Mouse (Mus musculus): ENCODE measurements at regions not wholly inside any gene's neighbourhood (a gene's known extent, or its start where the extent isn't known, plus 50 kb on each side); places are given as distances from the start of the nearest gene placed in this dataset.

DNA sequence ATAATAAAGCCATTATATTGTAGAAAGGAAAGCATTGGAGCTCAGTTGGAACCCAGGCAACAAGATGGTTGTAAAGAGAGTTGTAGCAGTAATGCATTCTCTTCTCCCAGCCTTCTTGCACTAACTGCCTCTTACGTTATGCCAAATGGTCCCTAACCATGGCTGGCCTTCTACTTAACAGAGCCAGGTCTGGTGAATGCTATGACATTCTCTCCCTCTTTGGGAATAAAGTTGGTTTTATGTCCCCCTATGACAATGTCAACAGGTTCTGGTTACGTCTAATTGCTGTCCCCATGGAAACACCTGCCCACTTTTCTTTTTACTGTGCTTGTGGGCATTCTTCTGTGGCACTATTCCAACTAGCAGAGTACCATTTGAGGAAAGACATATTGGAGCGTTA, 126.4 kb upstream of the Npvf start:
- DNase-seq (ENCODE audit: extremely low read depth): no peak
- in situ Hi-C loops (cut with MboI; ENCODE audit: low pct_ligation_motif_present, low pct_unique_long_range_greater_than_20kb, low sequenced_read_pairs) (no loop called here), dilution Hi-C loops (cut with MboI; ENCODE audit: extremely low pct_ligation_motif_present, extremely low pct_unique_long_range_greater_than_20kb, low sequenced_read_pairs) (no loop called here)
- H3K36me3 ChIP-seq (replicated peaks in 1 of 2; ENCODE audit: control insufficient read depth in 1 of 2, insufficient read depth in 1 of 2, low read length in 1 of 2): no peaks in the 10 kb centered on the region
- H3K4me2 ChIP-seq (ENCODE audit: insufficient read depth, low read depth, poor library complexity, severe bottlenecking): no peak overlapping the region
- no peak overlapping the region for H3K9ac ChIP-seq (ENCODE audit: insufficient read depth, low read depth)
- no peak overlapping the region for H3K27ac ChIP-seq (ENCODE audit: insufficient read depth, low read depth)
- H3K27me3 ChIP-seq (replicated peaks): no peaks in the 10 kb centered on the region
- H3K79me2 ChIP-seq (replicated peaks; ENCODE audit: control insufficient read depth, extremely low read depth, insufficient read depth, poor library complexity, severe bottlenecking): no peaks in the 10 kb centered on the region
- no peak overlapping the region for H3K4me3 ChIP-seq (replicated peaks in 1 of 3; ENCODE audit: low read depth in 2 of 3, low read length in 2 of 3, poor library complexity in 1 of 3)
- no peaks in the 10 kb centered on the region for H3K4me1 ChIP-seq (ENCODE audit: control insufficient read depth in 1 of 2, insufficient read depth in 2 of 2)
- no peaks in the 10 kb centered on the region for H3K9me3 ChIP-seq (replicated peaks; ENCODE audit: low read length)
- no peak for TF ChIP-seq JUND (conservative IDR thresholded peaks at IDR 0.05; ENCODE audit: low read depth, low read length)
- TF ChIP-seq MAZ (IDR thresholded peaks at IDR 0.05; ENCODE audit: low read depth, low read length): no peak
- no peak for TF ChIP-seq GABPA (IDR thresholded peaks at IDR 0.05; ENCODE audit: insufficient replicate concordance, low read depth, low read length)
- TF ChIP-seq CTCF (conservative IDR thresholded peaks at IDR 0.05 in 1 of 2, IDR thresholded peaks at IDR 0.05 in 1 of 2; ENCODE audit: low read depth in 2 of 2, low read length in 2 of 2): no peak
- no peak for TF ChIP-seq BHLHE40 (IDR thresholded peaks at IDR 0.05; ENCODE audit: low read depth, low read length)
- TF ChIP-seq E2F4 (IDR thresholded peaks at IDR 0.05; ENCODE audit: insufficient replicate concordance, low read depth, low read length): no peak
- TF ChIP-seq USF1 (IDR thresholded peaks at IDR 0.05; ENCODE audit: low read depth, low read length): no peak

GRCm38 (mm10) chr6:50781271-50781670, 127.0 kb upstream of the Npvf start:
- no peaks in the 10 kb centered on the region for H3K9me3 ChIP-seq (replicated peaks; ENCODE audit: low read length)
- no peak overlapping the region for H3K27ac ChIP-seq (ENCODE audit: insufficient read depth, low read depth)
- H3K4me1 ChIP-seq (ENCODE audit: control insufficient read depth in 1 of 2, insufficient read depth in 2 of 2): no peaks in the 10 kb centered on the region
- no peak overlapping the region for H3K4me3 ChIP-seq (replicated peaks in 1 of 3; ENCODE audit: low read depth in 2 of 3, low read length in 2 of 3, poor library complexity in 1 of 3)
- H3K36me3 ChIP-seq (replicated peaks in 1 of 2; ENCODE audit: control insufficient read depth in 1 of 2, insufficient read depth in 1 of 2, low read length in 1 of 2): no peaks in the 10 kb centered on the region
- DNase-seq (ENCODE audit: extremely low read depth): no peak
- in situ Hi-C loops (cut with MboI; ENCODE audit: low pct_ligation_motif_present, low pct_unique_long_range_greater_than_20kb, low sequenced_read_pairs): no loop called here
- no peak overlapping the region for H3K4me2 ChIP-seq (ENCODE audit: insufficient read depth, low read depth, poor library complexity, severe bottlenecking)
- no peak for TF ChIP-seq MEF2A (IDR thresholded peaks at IDR 0.05; ENCODE audit: borderline replicate concordance, low read depth, low read length)
- TF ChIP-seq ZKSCAN1 (IDR thresholded peaks at IDR 0.05; ENCODE audit: borderline replicate concordance, low read depth, low read length): no peak
- TF ChIP-seq EP300 (IDR thresholded peaks at IDR 0.05; ENCODE audit: low read length): no peak
- no peak for TF ChIP-seq UBTF (IDR thresholded peaks at IDR 0.05; ENCODE audit: low read depth, low read length)
- no peak for TF ChIP-seq ETS1 (conservative IDR thresholded peaks at IDR 0.05; ENCODE audit: low read depth, low read length)
- TF ChIP-seq GABPA (IDR thresholded peaks at IDR 0.05; ENCODE audit: insufficient replicate concordance, low read depth, low read length): no peak
- TF ChIP-seq USF1 (IDR thresholded peaks at IDR 0.05; ENCODE audit: low read depth, low read length): no peak
- no peak for TF ChIP-seq RCOR1 (conservative IDR thresholded peaks at IDR 0.05; ENCODE audit: low read depth, low read length)
- no peak for TF ChIP-seq MAX (IDR thresholded peaks at IDR 0.05; ENCODE audit: low read length)
- no peak for TF ChIP-seq KAT2A (IDR thresholded peaks at IDR 0.05; ENCODE audit: insufficient replicate concordance, low read length)
- TF ChIP-seq IRF4 (IDR thresholded peaks at IDR 0.05; ENCODE audit: low read depth, low read length): no peak
- no peak for TF ChIP-seq TBP (conservative IDR thresholded peaks at IDR 0.05; ENCODE audit: low read depth, low read length)
- no peak for TF ChIP-seq JUND (conservative IDR thresholded peaks at IDR 0.05; ENCODE audit: low read depth, low read length)
- TF ChIP-seq ZMIZ1 (IDR thresholded peaks at IDR 0.05; ENCODE audit: low read depth, low read length): no peak
- TF ChIP-seq HCFC1 (IDR thresholded peaks at IDR 0.05; ENCODE audit: low read depth, low read length): no peak
- no peak overlapping the region for H3K9ac ChIP-seq (ENCODE audit: insufficient read depth, low read depth)
- H3K27me3 ChIP-seq (replicated peaks): no peaks in the 10 kb centered on the region
- H3K79me2 ChIP-seq (replicated peaks; ENCODE audit: control insufficient read depth, extremely low read depth, insufficient read depth, poor library complexity, severe bottlenecking): no peaks in the 10 kb centered on the region
- dilution Hi-C loops (cut with MboI; ENCODE audit: extremely low pct_ligation_motif_present, extremely low pct_unique_long_range_greater_than_20kb, low sequenced_read_pairs): no loop called here
